Mouse (Mus musculus) forebrain, embryonic 11.5 days (tissue): Measurements from ENCODE around the gene Tiam1. TPM values are rescaled to one million over a fixed set of nuclear protein-coding genes. Genes with fewer than 3 reads are reported as not detected.

Source experiments
- ATAC-seq: fragments of 200-750 bp; cut with Nextera tagmentation; replicated peaks from 2 replicates; pipeline ENCODE4 v1.8.0; 2017; ENCODE audit warnings: moderate TSS enrichment; ENCODE audit not compliant: low FRiP score
- DNase-seq: peaks from one replicate; pipeline ENCODE4 v3.0.0-alpha.2; 2017; ENCODE audit warnings: low spot score
- H3K27ac ChIP-seq: fragments of 300-500 bp; sonication (generic); 2 replicates; pipeline ENCODE4 v1.5.1; 2014; ENCODE audit warnings: low read depth, low read length
- H3K27me3 ChIP-seq: fragments of 300-500 bp; sonication (generic); 2 replicates; pipeline ENCODE4 v1.6.1; 2014; ENCODE audit warnings: mild to moderate bottlenecking, low read length, mixed read lengths; ENCODE audit not compliant: control insufficient read depth, insufficient read depth
- H3K36me3 ChIP-seq: fragments of 300-500 bp; sonication (generic); 2 replicates; pipeline ENCODE4 v1.6.1; 2014; ENCODE audit warnings: mild to moderate bottlenecking, low read length, moderate library complexity, mixed read lengths; ENCODE audit not compliant: control insufficient read depth, insufficient read depth
- H3K4me1 ChIP-seq: fragments of 300-500 bp; sonication (generic); replicated peaks from 2 replicates; pipeline ENCODE4 v1.6.1; 2014; ENCODE audit warnings: low read length, mixed read lengths; ENCODE audit not compliant: control insufficient read depth, insufficient read depth
- H3K4me2 ChIP-seq: fragments of 300-500 bp; sonication (generic); 2 replicates; pipeline ENCODE4 v1.6.1; 2014; ENCODE audit warnings: low read depth, mild to moderate bottlenecking, low read length, moderate library complexity, mixed read lengths; ENCODE audit not compliant: severe bottlenecking
- H3K4me3 ChIP-seq: fragments of 300-500 bp; sonication (generic); 2 replicates; pipeline ENCODE4 v1.5.1; 2014; ENCODE audit warnings: low read depth, low read length
- H3K9ac ChIP-seq: fragments of 300-500 bp; sonication (generic); 2 replicates; pipeline ENCODE4 v1.6.1; 2014; ENCODE audit warnings: low read length
- H3K9me3 ChIP-seq: fragments of 300-500 bp; sonication (generic); 2 replicates; pipeline ENCODE4 v1.6.1; 2016; ENCODE audit warnings: low read length, mixed read lengths; ENCODE audit not compliant: control insufficient read depth
- WGBS: fragments of 180-500 bp; shearing (Covaris S2); extraction: QIAGEN DNeasy Blood & Tissue Kit; methylation state at CpG from one replicate; pipeline ENCODE4 v1.1.7; 2014; 5-methylcytosine and 5-hydroxymethylcytosine counted together
- polyA plus RNA-seq: library from polyadenylated mRNA; unstranded; fragments of >200 nt; fragmentation: Nextera tagmentation; extraction: Ambion mirVana; gene quantifications from 2 replicates; pipeline ENCODE4 v1.2.1, GENCODE M21; 2014

The Tiam1 gene
- polyA plus RNA-seq, 1 experiment from 2014 or later: 30.4 TPM

DNA sequence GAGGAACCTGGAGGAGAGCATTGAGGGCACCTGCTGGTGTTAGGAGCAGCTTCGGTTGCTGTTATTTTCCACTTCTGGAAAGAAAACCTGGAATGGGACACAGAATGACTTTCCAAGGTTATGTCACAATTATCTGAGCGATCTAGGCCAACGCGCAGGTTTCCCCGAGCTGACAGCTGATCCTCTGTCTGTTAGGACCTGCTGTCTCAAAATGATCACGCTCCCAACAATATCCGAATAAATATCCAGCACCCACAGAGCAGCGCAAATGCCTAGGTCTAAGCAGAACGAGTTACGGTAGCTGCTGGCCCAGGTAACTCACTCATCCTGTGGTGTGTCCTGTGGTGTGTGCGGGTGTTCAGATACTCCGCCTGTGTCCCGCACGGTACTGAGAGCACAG lies 140.0 kb downstream of the Tiam1 start:
- ATAC-seq: no peak
- DNase-seq: no peak
- WGBS: 95% methylated on average over 14 of the region's 14 CpGs

GRCm38 (mm10) chr16:89995155-89995554 lies 148.4 kb downstream of the Tiam1 start:
- Histone ChIP-seq H3K4me3 (no peak overlapping the region), H3K27ac (no peak overlapping the region), H3K27me3 (no peaks in the 10 kb centered on the region), H3K9ac (no peak overlapping the region), H3K36me3 (no peaks in the 10 kb centered on the region), H3K4me2 (no peak overlapping the region), H3K4me1 (no peaks in the 10 kb centered on the region), H3K9me3 (0 out of 2 replicates have a peak, but pooled peaks cover 4% of the 10 kb centered on the region)
- DNase-seq (no peak), ATAC-seq (no peak)
- 81% methylated on average over 7 of the region's 7 CpGs for WGBS

More for the DNA sequence above, 140.0 kb downstream of the Tiam1 start:
- H3K27me3 ChIP-seq: no peaks in the 10 kb centered on the region
- no peaks in the 10 kb centered on the region for H3K4me1 ChIP-seq
- H3K4me2 ChIP-seq: no peak overlapping the region
- H3K4me3 ChIP-seq: no peak overlapping the region
- no peaks in the 10 kb centered on the region for H3K9me3 ChIP-seq
- no peaks in the 10 kb centered on the region for H3K36me3 ChIP-seq
- H3K27ac ChIP-seq: no peak overlapping the region
- no peak overlapping the region for H3K9ac ChIP-seq

GRCm38 (mm10) chr16:89993991-89994825 lies 149.4 kb downstream of the Tiam1 start:
- H3K4me3 ChIP-seq: no peak overlapping the region
- 0 out of 2 replicates have a peak, but pooled peaks cover 4% of the 10 kb centered on the region for H3K9me3 ChIP-seq
- no peak overlapping the region for H3K27ac ChIP-seq
- no peaks in the 10 kb centered on the region for H3K4me1 ChIP-seq
- 90% methylated on average over 17 of the region's 17 CpGs for WGBS
- ATAC-seq: no peak
- no peak overlapping the region for H3K9ac ChIP-seq
- no peaks in the 10 kb centered on the region for H3K36me3 ChIP-seq
- DNase-seq: no peak
- no peaks in the 10 kb centered on the region for H3K27me3 ChIP-seq
- no peak overlapping the region for H3K4me2 ChIP-seq

DNA sequence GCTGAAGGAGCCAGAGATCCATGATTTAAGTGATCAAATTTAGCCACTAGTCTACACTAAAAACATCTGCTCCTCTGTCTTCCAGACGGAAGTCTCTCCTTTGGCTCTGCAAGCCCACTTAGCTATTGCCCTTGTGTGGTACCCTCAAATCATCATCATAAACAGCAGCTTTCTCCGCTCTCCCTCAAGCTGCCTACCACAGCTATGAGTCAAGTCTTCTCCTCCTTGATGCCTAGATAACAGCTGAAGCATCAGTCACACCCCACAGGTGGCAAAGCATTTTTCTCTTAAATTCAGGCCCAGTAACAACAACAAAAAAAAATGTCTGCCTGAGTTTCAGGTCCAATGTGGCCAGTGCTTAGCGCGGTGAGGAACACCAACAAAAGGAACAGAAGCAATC lies 150.1 kb downstream of the Tiam1 start:
- Histone ChIP-seq H3K36me3 (no peaks in the 10 kb centered on the region), H3K4me2 (no peak overlapping the region), H3K27ac (no peak overlapping the region), H3K4me1 (no peaks in the 10 kb centered on the region), H3K9me3 (0 out of 2 replicates have a peak, but pooled peaks cover 4% of the 10 kb centered on the region), H3K27me3 (no peaks in the 10 kb centered on the region), H3K9ac (no peak overlapping the region), H3K4me3 (no peak overlapping the region)
- WGBS: 94% methylated on average over 4 of the region's 4 CpGs
- ATAC-seq: no peak
- DNase-seq: no peak

DNA sequence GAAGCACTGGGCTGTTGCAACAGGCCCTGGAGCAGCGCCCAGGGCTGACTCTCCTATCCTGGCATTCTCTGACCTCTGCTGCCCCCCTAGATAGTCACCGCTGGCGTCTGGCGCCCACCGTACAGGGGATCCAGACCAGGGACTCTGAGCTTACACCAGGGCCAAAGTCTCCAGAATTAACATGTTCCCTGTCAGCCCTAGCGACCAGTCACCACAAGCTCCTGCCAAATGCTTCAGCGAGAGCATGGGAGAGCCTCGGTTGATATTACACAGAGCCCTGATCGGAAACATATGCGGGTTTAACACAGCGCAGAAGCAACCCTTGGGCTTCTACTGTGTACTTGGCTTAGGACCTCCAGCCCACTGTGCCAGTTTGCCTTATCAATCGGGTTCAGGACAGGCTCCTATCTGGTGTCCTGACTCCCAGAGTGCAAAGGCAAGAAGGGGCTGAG lies 151.8 kb downstream of the Tiam1 start:
- WGBS: 85% methylated on average over 12 of the region's 12 CpGs
- no peak overlapping the region for H3K4me3 ChIP-seq
- DNase-seq: no peak
- H3K4me2 ChIP-seq: no peak overlapping the region
- no peak for ATAC-seq
- H3K27ac ChIP-seq: no peak overlapping the region
- 0 out of 2 replicates have a peak, but pooled peaks cover 4% of the 10 kb centered on the region for H3K9me3 ChIP-seq
- no peak overlapping the region for H3K9ac ChIP-seq
- no peaks in the 10 kb centered on the region for H3K36me3 ChIP-seq
- no peaks in the 10 kb centered on the region for H3K4me1 ChIP-seq
- H3K27me3 ChIP-seq: no peaks in the 10 kb centered on the region

DNA sequence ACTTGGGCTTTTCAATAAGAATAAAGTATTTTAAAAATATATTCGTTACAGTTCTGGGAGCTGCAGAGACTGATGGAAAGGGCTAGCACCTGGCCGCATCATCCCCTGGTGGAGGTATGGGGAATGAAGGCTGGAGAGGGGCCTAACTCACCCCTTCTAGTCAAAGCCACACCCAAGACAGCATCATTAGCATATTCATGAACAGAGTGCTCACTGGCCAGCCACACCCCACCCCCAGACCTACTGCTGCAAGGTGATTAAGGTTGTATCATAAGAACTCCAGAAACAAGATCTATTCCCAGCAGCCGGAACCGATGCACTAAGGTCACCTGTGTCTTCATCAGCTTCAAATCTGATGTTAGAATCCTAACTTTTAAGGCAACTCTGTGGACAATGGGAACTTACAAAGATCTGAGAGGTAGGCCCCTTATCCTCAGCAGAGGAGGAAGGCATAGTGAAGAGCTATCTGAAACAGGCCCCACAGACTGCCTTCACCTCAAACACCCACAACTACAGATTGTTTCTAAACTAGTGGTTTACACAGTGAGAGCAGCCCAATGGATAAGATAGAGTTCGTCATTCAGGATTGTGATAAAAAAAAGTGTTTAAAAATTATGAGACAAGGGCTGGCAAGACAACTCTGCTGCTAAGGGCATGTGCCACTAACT lies 153.1 kb downstream of the Tiam1 start:
- H3K9ac ChIP-seq: no peak overlapping the region
- 78% methylated on average over 5 of the region's 5 CpGs for WGBS

GRCm38 (mm10) chr16:89989816-89990215 lies 153.8 kb downstream of the Tiam1 start:
- H3K4me3 ChIP-seq: no peak overlapping the region
- no peaks in the 10 kb centered on the region for H3K4me1 ChIP-seq
- H3K9me3 ChIP-seq: no peaks in the 10 kb centered on the region
- no peak overlapping the region for H3K9ac ChIP-seq
- no peaks in the 10 kb centered on the region for H3K27me3 ChIP-seq
- 90% methylated on average over 10 of the region's 10 CpGs for WGBS
- H3K4me2 ChIP-seq: no peak overlapping the region
- H3K27ac ChIP-seq: no peak overlapping the region
- DNase-seq (no peak), ATAC-seq (no peak)
- no peaks in the 10 kb centered on the region for H3K36me3 ChIP-seq

More for the DNA sequence above, 153.1 kb downstream of the Tiam1 start:
- H3K27ac ChIP-seq: no peak overlapping the region
- no peak for DNase-seq
- H3K9me3 ChIP-seq: no peaks in the 10 kb centered on the region
- no peaks in the 10 kb centered on the region for H3K36me3 ChIP-seq
- no peak overlapping the region for H3K4me2 ChIP-seq
- H3K4me1 ChIP-seq: no peaks in the 10 kb centered on the region
- ATAC-seq: no peak
- H3K27me3 ChIP-seq: no peaks in the 10 kb centered on the region
- H3K4me3 ChIP-seq: no peak overlapping the region

GRCm38 (mm10) chr16:89986672-89987362 lies 156.8 kb downstream of the Tiam1 start:
- Histone ChIP-seq H3K27ac (no peak overlapping the region), H3K9ac (no peak overlapping the region), H3K36me3 (no peaks in the 10 kb centered on the region), H3K4me1 (no peaks in the 10 kb centered on the region), H3K4me2 (no peak overlapping the region), H3K27me3 (no peaks in the 10 kb centered on the region), H3K4me3 (no peak overlapping the region), H3K9me3 (no peaks in the 10 kb centered on the region)
- peak; percentile 33; the same call in 1 of the 2 replicates for ATAC-seq
- WGBS: 73% methylated on average over 18 of the region's 18 CpGs
- DNase-seq: no peak
